Mouse (Mus musculus) spleen, adult 2 months (tissue): ENCODE results near the gene 1500009C09Rik.

Experiments
- CTCF ChIP-seq: fragments of 200-500 bp; IDR thresholded peaks from 2 replicates; pipeline ENCODE4 v1.5.1; 2011; ENCODE audit warnings: mild to moderate bottlenecking, inconsistent platforms; ENCODE audit not compliant: insufficient read depth, insufficient read length, insufficient replicate concordance; ENCODE audit errors: extremely low read depth
- POLR2A ChIP-seq: fragments of 200-500 bp; IDR thresholded peaks from 2 replicates; pipeline ENCODE4 v1.6.1; 2011; ENCODE audit warnings: low read depth, low read length, inconsistent platforms

GRCm38 (mm10) chr15:82298764-82299561 is 46.8 kb downstream of the 1500009C09Rik start, which contains the start of gene Wbp2nl:
- TF ChIP-seq CTCF (no peak), POLR2A (no peak)
